Mouse (Mus musculus) forebrain, embryonic 16.5 days (tissue): Measurements from ENCODE around the gene Tbx21. TPM values are rescaled to one million over a fixed set of nuclear protein-coding genes. Genes with fewer than 3 reads are reported as not detected.

Experiments
- ATAC-seq: fragments of 200-750 bp; cut with Nextera tagmentation; 2 replicates; pipeline ENCODE4 v1.8.0; 2017; ENCODE audit warnings: mild to moderate bottlenecking, moderate library complexity
- H3K27ac ChIP-seq: fragments of 300-500 bp; sonication (generic); 2 replicates; pipeline ENCODE4 v1.5.1; 2014; ENCODE audit warnings: low read length, control low read depth
- H3K27me3 ChIP-seq: fragments of 300-500 bp; sonication (generic); replicated peaks from 2 replicates; pipeline ENCODE4 v1.6.1; 2014; ENCODE audit warnings: low read length; ENCODE audit not compliant: control insufficient read depth, insufficient read depth
- H3K36me3 ChIP-seq: fragments of 300-500 bp; sonication (generic); 2 replicates; pipeline ENCODE4 v1.6.1; 2014; ENCODE audit not compliant: control insufficient read depth, insufficient read depth
- H3K4me1 ChIP-seq: fragments of 300-500 bp; sonication (generic); replicated peaks from 2 replicates; pipeline ENCODE4 v1.6.1; 2014; ENCODE audit warnings: low read length; ENCODE audit not compliant: control insufficient read depth, insufficient read depth
- H3K4me2 ChIP-seq: fragments of 300-500 bp; sonication (generic); 2 replicates; pipeline ENCODE4 v1.6.1; 2014; ENCODE audit warnings: mild to moderate bottlenecking, low read length, control low read depth
- H3K4me3 ChIP-seq: fragments of 300-500 bp; sonication (generic); replicated peaks from 2 replicates; pipeline ENCODE4 v1.5.1; 2014; ENCODE audit warnings: mild to moderate bottlenecking, low read length, control low read depth
- H3K9ac ChIP-seq: fragments of 300-500 bp; sonication (generic); replicated peaks from 2 replicates; pipeline ENCODE4 v1.6.1; 2014; ENCODE audit warnings: low read depth, low read length, control low read depth
- H3K9me3 ChIP-seq: fragments of 300-500 bp; sonication (generic); 2 replicates; pipeline ENCODE4 v1.6.1; 2016; ENCODE audit warnings: low read length; ENCODE audit not compliant: control insufficient read depth
- WGBS: fragments of 180-500 bp; shearing (Covaris S2); extraction: QIAGEN DNeasy Blood & Tissue Kit; methylation state at CpG from one replicate; pipeline ENCODE4 v1.1.7; 2014; 5-methylcytosine and 5-hydroxymethylcytosine counted together
- polyA plus RNA-seq: library from polyadenylated mRNA; unstranded; fragments of >200 nt; fragmentation: Nextera tagmentation; extraction: Ambion mirVana; gene quantifications from 2 replicates; pipeline ENCODE4 v1.2.1, GENCODE M21; 2015

Gene Tbx21
- polyA plus RNA-seq, 1 experiment from 2014 or later = 0.38 TPM

DNA sequence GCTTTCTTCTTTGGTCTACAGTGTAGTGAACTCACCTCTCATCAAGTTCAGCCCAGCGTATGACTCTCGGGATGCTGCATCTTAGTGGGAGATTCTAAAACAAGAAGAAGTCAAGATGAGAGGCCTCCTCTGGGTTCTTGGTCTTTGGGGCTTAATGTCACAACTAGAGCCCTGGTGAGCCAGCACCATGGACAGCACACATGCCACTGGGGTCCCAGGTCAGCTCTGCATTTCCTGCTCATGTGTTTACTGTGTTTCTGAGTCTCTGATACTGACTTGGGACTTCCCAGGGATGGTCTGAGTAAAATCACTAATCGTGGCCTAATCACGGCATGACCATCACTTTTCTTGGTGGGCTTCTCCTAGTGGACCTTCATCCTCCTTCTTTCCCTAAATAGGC, 36.4 kb downstream of the Tbx21 start:
- H3K4me1 ChIP-seq = no peaks in the 10 kb centered on the region
- no peak overlapping the region for H3K4me2 ChIP-seq
- H3K36me3 ChIP-seq = no peaks in the 10 kb centered on the region
- no peaks in the 10 kb centered on the region for H3K9me3 ChIP-seq
- H3K9ac ChIP-seq = no peak overlapping the region
- H3K27ac ChIP-seq = no peak overlapping the region
- H3K4me3 ChIP-seq = no peak overlapping the region
- no peaks in the 10 kb centered on the region for H3K27me3 ChIP-seq
- 67% methylated on average over 4 of the region's 4 CpGs for WGBS
- no peak for ATAC-seq

DNA sequence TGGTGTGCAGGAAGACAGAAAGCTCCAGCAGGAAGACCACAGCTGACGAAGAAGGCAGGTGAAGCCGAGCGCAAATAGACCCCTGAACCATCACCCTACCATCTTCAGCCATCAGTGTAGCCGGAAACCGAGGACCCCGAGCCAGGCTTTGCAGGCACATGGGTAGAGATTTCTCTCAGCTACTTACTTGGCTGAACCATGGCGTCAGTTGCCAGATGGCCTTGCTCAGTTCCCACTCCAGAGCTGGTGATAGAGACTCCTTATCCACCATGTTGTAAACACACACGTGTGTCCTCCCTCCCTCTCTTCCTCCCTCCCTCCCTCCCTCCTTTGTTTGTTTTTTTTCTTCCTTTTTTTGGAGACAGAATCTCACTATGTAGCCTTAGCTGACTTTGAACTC, 40.9 kb downstream of the Tbx21 start:
- Histone ChIP-seq H3K4me2 (no peak overlapping the region), H3K27me3 (no peaks in the 10 kb centered on the region), H3K27ac (no peak overlapping the region), H3K4me1 (no peaks in the 10 kb centered on the region), H3K36me3 (no peaks in the 10 kb centered on the region), H3K9ac (no peak overlapping the region), H3K9me3 (no peaks in the 10 kb centered on the region), H3K4me3 (no peak overlapping the region)
- no peak for ATAC-seq
- 73% methylated on average over 8 of the region's 8 CpGs for WGBS

DNA sequence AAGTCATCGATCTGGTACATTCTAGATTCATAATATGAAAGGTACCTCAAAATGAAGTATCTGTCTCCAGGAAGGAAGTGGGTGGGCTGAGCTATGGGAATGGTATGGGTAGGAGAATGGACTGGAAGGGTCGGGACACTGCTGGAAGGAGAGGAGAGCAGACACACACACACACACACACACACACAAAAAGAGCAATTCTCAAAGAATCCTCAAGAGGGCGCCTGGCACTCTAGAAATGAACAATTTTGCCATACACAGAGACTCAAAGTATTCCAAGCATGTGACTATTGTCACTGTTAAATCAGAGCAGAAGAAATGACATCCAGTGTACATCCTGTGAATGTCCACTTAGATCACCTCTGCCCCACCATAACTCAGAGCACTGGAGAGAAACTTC, 42.6 kb downstream of the Tbx21 start:
- Histone ChIP-seq H3K4me3 (no peak overlapping the region), H3K27me3 (no peaks in the 10 kb centered on the region), H3K27ac (no peak overlapping the region), H3K4me2 (no peak overlapping the region), H3K9ac (no peak overlapping the region), H3K36me3 (no peaks in the 10 kb centered on the region), H3K4me1 (no peaks in the 10 kb centered on the region), H3K9me3 (no peaks in the 10 kb centered on the region)
- WGBS = 29% methylated on average over 3 of the region's 3 CpGs
- ATAC-seq = no peak

DNA sequence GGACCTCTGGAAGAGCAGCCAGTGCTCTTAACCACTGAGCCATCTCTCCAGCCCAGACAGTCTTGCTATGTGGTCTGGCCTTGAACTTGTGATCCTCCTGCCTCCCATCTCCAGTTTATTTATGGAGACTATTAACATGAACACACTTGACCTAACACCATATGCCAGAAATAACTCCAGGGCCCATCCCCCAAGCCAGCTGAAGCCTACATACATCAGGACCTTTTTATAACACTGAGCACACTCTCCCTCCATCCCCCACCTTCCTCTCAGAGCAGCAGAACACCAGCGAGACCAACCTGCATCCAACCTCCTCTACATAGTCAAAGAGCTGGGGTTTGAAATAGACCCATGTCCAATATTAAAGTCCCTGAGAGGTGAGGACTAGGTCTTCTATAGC, 44.0 kb downstream of the Tbx21 start:
- H3K27ac ChIP-seq = no peak overlapping the region
- no peaks in the 10 kb centered on the region for H3K4me1 ChIP-seq
- no peaks in the 10 kb centered on the region for H3K27me3 ChIP-seq
- no peak overlapping the region for H3K4me3 ChIP-seq
- 0 out of 2 replicates have a peak, but pooled peaks cover under 1% of the 10 kb centered on the region for H3K36me3 ChIP-seq
- no peak for ATAC-seq
- no peaks in the 10 kb centered on the region for H3K9me3 ChIP-seq
- 83% methylated on average over 1 of the region's 1 CpGs for WGBS
- no peak overlapping the region for H3K4me2 ChIP-seq
- no peak overlapping the region for H3K9ac ChIP-seq

DNA sequence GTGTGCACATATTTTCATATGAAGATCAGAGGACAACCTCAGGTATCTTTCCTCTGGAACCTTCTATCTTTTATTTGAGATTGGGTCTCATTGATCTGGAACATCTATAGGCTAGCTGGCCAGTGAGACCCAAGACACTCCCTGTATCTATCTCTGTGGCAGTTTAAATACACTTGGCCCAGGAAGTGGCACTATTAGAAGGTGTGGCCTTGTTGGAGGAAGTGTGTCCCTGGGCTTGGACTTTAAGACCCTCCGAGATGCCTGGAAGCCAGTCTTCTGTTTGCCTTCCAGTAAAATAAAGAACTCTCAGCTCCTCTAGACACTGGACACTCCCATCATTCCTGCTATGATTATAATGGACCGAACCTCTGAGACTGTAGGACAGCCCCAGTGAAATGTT, 45.4 kb downstream of the Tbx21 start:
- Histone ChIP-seq H3K27ac (no peak overlapping the region), H3K9me3 (no peaks in the 10 kb centered on the region), H3K4me3 (no peak overlapping the region), H3K4me1 (no peaks in the 10 kb centered on the region), H3K4me2 (no peak overlapping the region), H3K9ac (no peak overlapping the region), H3K36me3 (peaks cover 5% of the 10 kb centered on the region; the same call in 1 of the 2 replicates), H3K27me3 (no peaks in the 10 kb centered on the region)
- no peak for ATAC-seq
- 89% methylated on average over 2 of the region's 2 CpGs for WGBS

DNA sequence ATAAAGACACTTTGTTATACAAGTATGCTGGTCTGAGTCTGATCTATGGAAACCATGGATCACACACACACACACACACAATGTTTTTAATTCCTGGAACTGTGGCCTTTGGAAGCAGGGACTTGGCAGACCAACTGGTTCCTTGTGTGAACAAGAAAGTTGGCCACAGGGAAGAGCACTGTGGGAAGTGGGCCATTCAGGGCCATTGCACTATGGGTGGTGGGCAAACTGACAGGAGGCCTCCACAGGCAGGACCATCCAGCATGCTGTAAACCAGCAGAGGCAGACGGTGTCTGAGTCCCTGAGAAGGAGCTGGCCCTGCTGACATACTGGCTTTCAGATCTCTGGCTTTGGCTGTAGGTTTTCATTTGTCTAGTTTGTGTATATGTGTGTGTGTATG, 45.8 kb downstream of the Tbx21 start:
- Histone ChIP-seq H3K4me2 (no peak overlapping the region), H3K27me3 (no peaks in the 10 kb centered on the region), H3K36me3 (peaks cover 5% of the 10 kb centered on the region; the same call in 1 of the 2 replicates), H3K9ac (no peak overlapping the region), H3K4me3 (no peak overlapping the region), H3K9me3 (no peaks in the 10 kb centered on the region), H3K4me1 (no peaks in the 10 kb centered on the region), H3K27ac (no peak overlapping the region)
- 53% methylated on average over 1 of the region's 1 CpGs for WGBS
- no peak for ATAC-seq

DNA sequence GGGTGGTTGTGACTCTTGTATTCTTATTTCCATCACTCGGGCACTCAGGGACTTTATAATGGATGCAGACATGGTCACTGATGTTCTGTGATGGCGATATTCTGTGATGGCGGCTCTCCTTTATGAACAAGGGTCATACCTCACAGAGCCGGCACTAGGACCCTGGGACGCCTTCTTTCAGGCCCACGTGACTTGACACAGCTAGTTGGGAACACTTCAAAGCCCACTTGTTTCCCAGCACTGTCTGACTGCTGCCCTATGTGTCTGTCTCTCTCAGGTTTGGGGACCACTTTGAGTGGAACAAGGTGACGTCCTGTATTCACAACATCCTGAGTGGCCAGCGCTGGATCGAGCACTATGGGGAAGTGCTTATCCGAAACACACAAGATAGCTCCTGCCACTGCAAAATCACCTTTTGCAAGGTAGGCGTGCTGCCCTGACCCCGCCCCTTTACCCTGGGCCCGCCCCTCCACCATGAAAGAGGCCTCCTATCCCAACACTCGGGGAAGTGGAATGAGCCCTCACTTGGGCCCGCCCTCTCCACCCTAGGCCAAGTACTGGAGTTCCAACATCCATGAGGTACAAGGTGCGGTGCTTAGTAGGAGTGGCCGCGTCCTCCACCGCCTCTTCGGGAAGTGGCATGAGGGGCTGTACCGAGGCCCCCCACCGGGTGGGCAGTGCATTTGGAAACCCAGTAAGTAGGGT, 48.3 kb downstream of the Tbx21 start:
- 42% methylated on average over 22 of the region's 22 CpGs for WGBS
- Histone ChIP-seq H3K4me2 (no peak overlapping the region), H3K4me3 (no peak overlapping the region), H3K36me3 (peaks cover 5% of the 10 kb centered on the region; the same call in 1 of the 2 replicates), H3K9me3 (no peaks in the 10 kb centered on the region), H3K27ac (no peak overlapping the region), H3K9ac (no peak overlapping the region), H3K27me3 (no peaks in the 10 kb centered on the region), H3K4me1 (peaks cover 8% of the 10 kb centered on the region; the same call in 1 of the 2 replicates)
- ATAC-seq = no peak

DNA sequence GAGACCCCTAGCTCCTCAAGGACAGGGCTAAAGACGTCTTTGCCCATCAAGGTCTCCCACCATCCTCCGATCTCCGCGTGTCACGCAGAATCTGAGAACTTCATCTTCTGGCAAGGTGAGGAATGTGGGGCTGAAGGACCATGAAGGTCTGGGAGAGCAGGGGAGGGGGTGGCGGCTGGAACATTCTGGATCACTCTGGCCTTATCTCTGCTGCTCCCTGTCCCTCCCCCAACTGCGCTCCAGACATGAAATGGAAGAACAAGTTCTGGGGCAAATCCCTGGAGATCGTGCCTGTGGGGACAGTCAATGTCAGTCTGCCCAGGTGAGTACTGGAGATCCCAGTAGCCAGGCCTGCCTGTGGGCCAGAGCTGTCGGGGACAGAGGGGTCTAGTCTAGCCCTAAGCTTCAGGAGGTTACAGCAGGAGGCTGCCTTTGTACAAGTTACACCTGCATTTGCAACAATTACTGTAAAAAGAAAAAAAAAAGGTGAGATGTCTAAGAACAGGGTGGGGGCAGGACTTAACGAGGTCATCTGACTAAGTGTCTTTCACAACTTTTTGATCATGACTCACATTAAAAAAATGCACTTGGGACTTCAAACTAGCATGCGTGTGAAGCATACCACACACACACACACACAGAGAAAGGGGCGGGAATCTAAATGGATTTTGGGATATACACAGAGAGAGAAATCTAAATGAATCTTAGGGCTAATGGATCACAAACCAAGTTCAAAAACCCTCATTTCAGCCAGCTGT, 49.4 kb downstream of the Tbx21 start:
- 88% methylated on average over 12 of the region's 12 CpGs for WGBS
- ATAC-seq = no peak
- no peaks in the 10 kb centered on the region for H3K9me3 ChIP-seq
- no peaks in the 10 kb centered on the region for H3K27me3 ChIP-seq
- no peak overlapping the region for H3K4me2 ChIP-seq
- H3K4me1 ChIP-seq = peaks cover 8% of the 10 kb centered on the region; the same call in 1 of the 2 replicates
- H3K36me3 ChIP-seq = peaks cover 5% of the 10 kb centered on the region; the same call in 1 of the 2 replicates
- no peak overlapping the region for H3K27ac ChIP-seq
- H3K4me3 ChIP-seq = no peak overlapping the region
- H3K9ac ChIP-seq = no peak overlapping the region

DNA sequence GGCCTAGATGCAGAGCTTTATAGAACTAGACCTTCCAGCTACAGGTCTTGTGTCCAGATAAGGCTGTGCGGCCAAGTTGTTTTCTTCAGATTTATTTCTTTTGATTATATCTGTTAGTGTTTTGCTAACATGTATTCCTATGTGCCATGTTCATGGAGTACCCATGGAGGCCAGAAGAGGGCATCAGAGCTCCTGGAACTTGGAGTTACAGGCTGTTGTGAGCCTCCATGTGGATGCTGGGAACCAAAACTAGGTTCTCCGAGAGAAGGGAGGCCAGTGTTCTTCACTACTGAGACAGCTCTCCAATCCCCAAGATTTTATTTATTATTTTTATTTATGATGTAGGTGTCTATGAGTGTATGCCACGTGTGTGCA, 51.2 kb downstream of the Tbx21 start:
- Histone ChIP-seq H3K4me2 (no peak overlapping the region), H3K27me3 (no peaks in the 10 kb centered on the region), H3K4me1 (peaks cover 8% of the 10 kb centered on the region; the same call in 1 of the 2 replicates), H3K36me3 (peaks cover 5% of the 10 kb centered on the region; the same call in 1 of the 2 replicates), H3K9me3 (no peaks in the 10 kb centered on the region), H3K4me3 (no peak overlapping the region), H3K27ac (peak overlapping the region; percentile 64), H3K9ac (no peak overlapping the region)
- ATAC-seq = no peak
- WGBS = 72% methylated on average over 3 of the region's 3 CpGs
